Comparison of ENCODE assay signal across 12 mouse cellular contexts in the genomic region with DNA sequence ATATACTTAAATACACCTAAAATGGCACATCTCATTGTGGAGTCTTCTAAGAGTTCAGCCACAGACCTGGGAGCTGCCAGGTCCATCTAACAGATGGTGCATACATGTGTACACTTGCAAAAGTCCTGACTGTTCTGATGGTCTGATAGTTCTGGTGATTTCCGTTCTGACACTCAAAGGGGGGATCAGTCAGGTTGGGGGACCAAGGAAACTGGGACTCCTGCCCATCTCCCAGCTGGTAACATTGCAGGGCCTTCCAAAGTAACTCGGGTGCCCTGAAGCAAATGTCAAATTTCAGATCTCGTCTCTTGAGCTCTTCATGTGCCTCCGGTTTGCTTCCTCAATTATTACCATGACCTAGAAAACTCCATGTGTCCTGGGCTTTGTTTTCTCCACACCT.
"Had no signal": no experiment of that assay in that cellular context is flagged by ENCODE, and none has a peak within 500 bp of the region (broad histone marks: within the 10 kb centered on the region; RNA-seq: fewer than 3 reads in every experiment).

No protein-coding gene starts in this region.

- H3K36me3 ChIP-seq: limb, embryonic 15.5 days; liver, embryonic 12.5 days; midbrain, embryonic 13.5 days; stomach, embryonic 15.5 days had no signal

- H3K4me3 ChIP-seq: limb, embryonic 15.5 days; liver, embryonic 12.5 days; midbrain, embryonic 13.5 days; stomach, embryonic 15.5 days had no signal

- H3K27me3 ChIP-seq: limb, embryonic 15.5 days; midbrain, embryonic 13.5 days; stomach, embryonic 15.5 days had no signal

- H3K9me3 ChIP-seq: limb, embryonic 15.5 days; liver, embryonic 12.5 days; midbrain, embryonic 13.5 days; stomach, embryonic 15.5 days had no signal

- DNase-seq: kidney, adult 9 months; kidney, postnatal 36 days; layer of hippocampus, adult 9-11 months; layer of hippocampus, postnatal 36 days; right cerebral cortex, postnatal 14 days; thymus, adult 2 months; thymus, postnatal 25 days had no signal

- H3K27ac ChIP-seq: kidney, postnatal 0 days; limb, embryonic 15.5 days; liver, embryonic 12.5 days; midbrain, embryonic 13.5 days; stomach, embryonic 15.5 days had no signal
